Mouse (Mus musculus) heart, embryonic 16.5 days (tissue): ENCODE data around the gene Flywch1. TPM values are rescaled to one million over a fixed set of nuclear protein-coding genes. Genes with fewer than 3 reads are reported as not detected.

Source experiments
- ATAC-seq: fragments of 200-750 bp; cut with Nextera tagmentation; replicated peaks from 2 replicates; pipeline ENCODE4 v1.8.0; 2017; ENCODE audit warnings: moderate number of reproducible peaks; ENCODE audit not compliant: insufficient read depth, low FRiP score; ENCODE audit errors: extremely low read depth
- H3K27ac ChIP-seq: fragments of 300-500 bp; sonication (generic); 2 replicates; pipeline ENCODE4 v1.5.1; 2014; ENCODE audit warnings: mild to moderate bottlenecking, low read length, control low read depth, moderate library complexity
- H3K27me3 ChIP-seq: fragments of 300-500 bp; sonication (generic); 2 replicates; pipeline ENCODE4 v1.6.1; 2014; ENCODE audit warnings: low read length, mixed read lengths; ENCODE audit not compliant: control insufficient read depth, insufficient read depth
- H3K36me3 ChIP-seq: fragments of 300-500 bp; sonication (generic); 2 replicates; pipeline ENCODE4 v1.6.1; 2014; ENCODE audit not compliant: control insufficient read depth, insufficient read depth
- H3K4me1 ChIP-seq: fragments of 300-500 bp; sonication (generic); 2 replicates; pipeline ENCODE4 v1.6.1; 2014; ENCODE audit warnings: low read length, mixed read lengths; ENCODE audit not compliant: control insufficient read depth, insufficient read depth
- H3K4me2 ChIP-seq: fragments of 300-500 bp; sonication (generic); 2 replicates; pipeline ENCODE4 v1.6.1; 2014; ENCODE audit warnings: low read depth, mild to moderate bottlenecking, control low read depth, low read length
- H3K4me3 ChIP-seq: fragments of 300-500 bp; sonication (generic); 2 replicates; pipeline ENCODE4 v1.5.1; 2014; ENCODE audit warnings: mild to moderate bottlenecking, control low read depth, low read length
- H3K9ac ChIP-seq: fragments of 300-500 bp; sonication (generic); 2 replicates; pipeline ENCODE4 v1.6.1; 2014; ENCODE audit warnings: low read length, control low read depth
- H3K9me3 ChIP-seq: fragments of 300-500 bp; sonication (generic); replicated peaks from 2 replicates; pipeline ENCODE4 v1.6.1; 2016; ENCODE audit warnings: low read length; ENCODE audit not compliant: control insufficient read depth
- WGBS: fragments of 180-500 bp; shearing (Covaris S2); extraction: QIAGEN DNeasy Blood & Tissue Kit; methylation state at CpG from one replicate; pipeline ENCODE4 v1.1.7; 2014; 5-methylcytosine and 5-hydroxymethylcytosine counted together
- polyA plus RNA-seq: library from polyadenylated mRNA; unstranded; fragments of >200 nt; fragmentation: Nextera tagmentation; extraction: Ambion mirVana; gene quantifications from 2 replicates; pipeline ENCODE4 v1.2.1, GENCODE M21; 2015

Flywch1 gene
- polyA plus RNA-seq, 1 experiment from 2014 or later = 42.2 TPM

DNA sequence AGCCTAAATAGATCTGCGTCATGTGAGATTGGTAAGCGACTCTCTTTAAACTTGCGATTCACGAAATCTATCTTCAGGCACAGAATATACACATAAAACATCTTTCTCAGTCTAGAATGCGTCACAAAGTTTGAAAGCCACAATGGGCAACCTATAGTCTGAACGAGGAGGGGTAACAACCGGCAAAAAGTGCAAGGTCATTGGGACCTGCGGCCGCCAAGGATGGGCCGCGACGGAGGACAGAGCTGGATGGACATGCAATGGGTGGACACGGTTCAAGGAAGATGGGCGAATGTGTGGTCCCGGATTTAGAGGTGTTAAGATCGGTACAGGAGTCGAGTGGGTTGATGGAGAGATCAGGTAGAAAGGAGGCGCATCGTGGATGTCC, 512 bp downstream of the Flywch1 start:
- ATAC-seq = peak; percentile 11
- WGBS = 2% methylated on average over 19 of the region's 19 CpGs

GRCm38 (mm10) chr17:23770493-23770892, 909 bp downstream of the Flywch1 start:
- Histone ChIP-seq H3K9me3 (no peaks in the 10 kb centered on the region), H3K9ac (peak overlapping the region; percentile 92), H3K36me3 (no peaks in the 10 kb centered on the region), H3K4me1 (peaks cover 7% of the 10 kb centered on the region), H3K4me2 (peak overlapping the region; percentile 84), H3K4me3 (peak overlapping the region; percentile 81), H3K27me3 (no peaks in the 10 kb centered on the region), H3K27ac (no peak overlapping the region)
- ATAC-seq = no peak
- 20% methylated on average over 2 of the region's 2 CpGs for WGBS

More for the DNA sequence above, 512 bp downstream of the Flywch1 start:
- Histone ChIP-seq H3K4me3 (peak overlapping the region; percentile 81), H3K27me3 (no peaks in the 10 kb centered on the region), H3K27ac (peak overlapping the region; percentile 76), H3K9me3 (no peaks in the 10 kb centered on the region), H3K4me2 (peak overlapping the region; percentile 84), H3K9ac (peak overlapping the region; percentile 92), H3K36me3 (no peaks in the 10 kb centered on the region), H3K4me1 (peaks cover 7% of the 10 kb centered on the region)

DNA sequence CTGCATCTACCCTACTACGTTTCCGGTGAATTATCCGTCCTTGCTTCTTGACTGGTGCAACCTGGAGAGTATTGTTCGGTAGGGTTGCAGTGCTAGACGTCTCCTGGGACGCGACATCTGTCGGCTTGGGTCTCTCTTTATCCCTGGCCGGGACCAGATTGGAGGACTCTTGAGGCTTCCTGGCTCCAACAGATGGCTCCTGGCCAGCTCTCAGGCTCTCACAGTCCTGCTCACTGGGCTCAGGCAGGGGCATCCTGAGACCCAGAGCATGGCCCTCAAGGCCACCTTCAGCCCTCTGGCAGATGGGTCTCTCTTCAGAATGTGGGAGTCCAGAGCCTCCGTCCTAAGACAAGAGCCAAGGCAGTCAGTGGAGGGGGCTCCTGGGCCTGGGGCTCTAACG, 8.4 kb downstream of the Flywch1 start:
- H3K9ac ChIP-seq = no peak overlapping the region
- WGBS = 91% methylated on average over 11 of the region's 11 CpGs
- no peaks in the 10 kb centered on the region for H3K4me1 ChIP-seq
- H3K36me3 ChIP-seq = peaks cover 31% of the 10 kb centered on the region
- no peak overlapping the region for H3K4me3 ChIP-seq
- no peaks in the 10 kb centered on the region for H3K9me3 ChIP-seq
- ATAC-seq = no peak
- no peak overlapping the region for H3K4me2 ChIP-seq
- H3K27me3 ChIP-seq = no peaks in the 10 kb centered on the region
- no peak overlapping the region for H3K27ac ChIP-seq

- H3K4me1 ChIP-seq = no peaks in the 10 kb centered on the region
- no peaks in the 10 kb centered on the region for H3K9me3 ChIP-seq
- H3K4me3 ChIP-seq = no peak overlapping the region
- H3K27me3 ChIP-seq = no peaks in the 10 kb centered on the region
- ATAC-seq = no peak
- no peak overlapping the region for H3K27ac ChIP-seq
- WGBS = 94% methylated on average over 3 of the region's 3 CpGs
- H3K4me2 ChIP-seq = no peak overlapping the region
- peaks cover 42% of the 10 kb centered on the region for H3K36me3 ChIP-seq
- no peak overlapping the region for H3K9ac ChIP-seq
Observed at GRCm38 (mm10) chr17:23761155-23761554, 10.2 kb downstream of the Flywch1 start.

GRCm38 (mm10) chr17:23760231-23760630, 11.2 kb downstream of the Flywch1 start:
- WGBS = 88% methylated on average over 9 of the region's 9 CpGs
- H3K36me3 ChIP-seq = peaks cover 50% of the 10 kb centered on the region
- no peak for ATAC-seq
- no peak overlapping the region for H3K9ac ChIP-seq
- no peak overlapping the region for H3K4me3 ChIP-seq
- no peaks in the 10 kb centered on the region for H3K4me1 ChIP-seq
- no peaks in the 10 kb centered on the region for H3K9me3 ChIP-seq
- no peak overlapping the region for H3K27ac ChIP-seq
- no peak overlapping the region for H3K4me2 ChIP-seq
- H3K27me3 ChIP-seq = no peaks in the 10 kb centered on the region

GRCm38 (mm10) chr17:23758801-23759200, 12.6 kb downstream of the Flywch1 start:
- H3K4me3 ChIP-seq = no peak overlapping the region
- H3K4me2 ChIP-seq = no peak overlapping the region
- no peak for ATAC-seq
- H3K36me3 ChIP-seq = peaks cover 52% of the 10 kb centered on the region
- H3K4me1 ChIP-seq = no peaks in the 10 kb centered on the region
- no peaks in the 10 kb centered on the region for H3K27me3 ChIP-seq
- WGBS = 87% methylated on average over 8 of the region's 8 CpGs
- no peak overlapping the region for H3K27ac ChIP-seq
- no peak overlapping the region for H3K9ac ChIP-seq
- H3K9me3 ChIP-seq = no peaks in the 10 kb centered on the region

DNA sequence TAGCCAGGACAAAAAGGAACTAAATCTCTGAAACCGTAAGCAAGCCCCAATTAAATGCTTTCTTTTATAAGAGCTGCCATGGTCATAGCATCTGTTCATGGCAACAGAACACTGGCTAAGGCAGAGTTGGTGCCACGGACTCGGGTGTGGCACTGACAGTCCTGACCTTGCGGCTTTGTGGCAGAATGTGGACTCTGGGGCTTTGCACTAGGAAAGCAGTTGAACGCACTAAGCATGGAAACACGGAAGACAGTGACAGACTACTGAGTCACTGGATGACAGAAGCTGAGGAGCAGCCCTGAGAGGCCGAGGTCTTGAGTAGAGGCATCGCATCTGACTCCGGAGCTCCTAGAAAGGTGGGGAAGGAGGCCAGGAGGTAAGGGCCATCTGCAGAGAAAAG, 13.8 kb downstream of the Flywch1 start:
- no peak overlapping the region for H3K4me3 ChIP-seq
- no peak overlapping the region for H3K4me2 ChIP-seq
- 93% methylated on average over 9 of the region's 9 CpGs for WGBS
- ATAC-seq = no peak
- peaks cover 61% of the 10 kb centered on the region for H3K36me3 ChIP-seq
- H3K9me3 ChIP-seq = no peaks in the 10 kb centered on the region
- H3K9ac ChIP-seq = no peak overlapping the region
- H3K27me3 ChIP-seq = no peaks in the 10 kb centered on the region
- H3K4me1 ChIP-seq = no peaks in the 10 kb centered on the region
- H3K27ac ChIP-seq = no peak overlapping the region

- 88% methylated on average over 13 of the region's 13 CpGs for WGBS
- Histone ChIP-seq H3K27ac (peak overlapping the region; percentile 60; the same call in 1 of the 2 replicates), H3K9me3 (no peaks in the 10 kb centered on the region), H3K9ac (no peak overlapping the region), H3K4me2 (no peak overlapping the region), H3K4me3 (no peak overlapping the region), H3K27me3 (no peaks in the 10 kb centered on the region), H3K4me1 (no peaks in the 10 kb centered on the region), H3K36me3 (peaks cover 54% of the 10 kb centered on the region)
- ATAC-seq = no peak
Observed at GRCm38 (mm10) chr17:23755689-23756088, 15.7 kb downstream of the Flywch1 start.

DNA sequence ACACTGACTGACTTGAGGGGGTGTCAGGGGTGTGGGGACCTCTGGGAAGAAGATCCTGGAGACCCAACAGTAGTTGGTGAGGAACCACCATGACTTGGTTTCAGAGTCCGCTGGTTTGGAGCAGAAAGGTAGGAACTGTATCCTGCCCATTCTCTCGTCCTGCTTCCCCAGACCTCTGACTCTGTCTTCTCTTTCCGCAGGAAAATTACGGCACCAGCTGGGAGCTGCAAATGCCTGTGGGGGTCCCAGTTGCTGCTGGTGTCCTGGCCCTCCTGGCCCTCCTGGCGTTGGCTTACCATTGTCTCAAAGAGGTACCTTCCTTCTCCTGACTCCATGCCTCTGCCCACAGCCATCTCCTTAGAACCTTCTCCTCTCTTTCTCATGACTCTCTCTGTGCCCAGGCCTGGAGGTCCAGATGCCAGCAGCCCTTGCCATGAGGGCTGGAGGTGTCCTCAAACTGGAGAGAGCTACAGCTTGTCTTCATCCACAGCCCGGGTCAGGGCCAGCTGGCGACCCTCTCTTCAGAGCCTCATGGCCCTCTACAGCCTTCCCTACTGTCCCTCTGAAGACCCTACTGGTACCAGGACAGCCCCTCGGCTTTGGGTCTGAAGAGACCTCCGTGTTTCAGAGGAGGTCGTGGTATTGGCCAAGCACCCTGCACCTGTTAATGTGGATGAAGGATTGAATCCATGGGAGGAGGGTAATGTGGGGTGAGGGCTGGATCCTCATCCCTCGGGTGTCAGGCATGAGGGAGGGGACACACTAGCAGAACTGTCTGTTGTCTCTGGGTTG, 21.8 kb downstream of the Flywch1 start:
- Histone ChIP-seq H3K4me1 (peaks cover 13% of the 10 kb centered on the region), H3K9ac (peak overlapping the region; percentile 49; the same call in 1 of the 2 replicates), H3K4me3 (peak overlapping the region; percentile 38), H3K27ac (no peak overlapping the region), H3K9me3 (no peaks in the 10 kb centered on the region), H3K4me2 (peak overlapping the region; percentile 59), H3K27me3 (peaks cover 30% of the 10 kb centered on the region), H3K36me3 (peaks cover 14% of the 10 kb centered on the region)
- WGBS = 74% methylated on average over 11 of the region's 11 CpGs
- ATAC-seq = no peak
